Mouse (Mus musculus) heart, postnatal 36 days (tissue): Measurements from ENCODE around the gene Mrm1. TPM values are rescaled to one million over a fixed set of nuclear protein-coding genes. Genes with fewer than 3 reads are reported as not detected.
"Not testable (repeated sequence)": the region's sequence is repeated elsewhere in the genome, so short reads cannot be mapped to it uniquely, and the experiment has no call there.

Experiments used
- DNase-seq, 2 experiments: peaks; one replicate each; pipeline ENCODE4 v3.0.0; 2021 to 2022
- intact Hi-C: fragments of 180-260 bp; cut with DNase I; formaldehyde crosslinking; loops from one replicate; pipeline ENCODE4 v1.15.1; 2025
- total RNA-seq, 2 experiments: library from RNA; stranded (reverse); gene quantifications; 2 replicates each; pipeline ENCODE4 v1.2.3; 2021

Gene Mrm1
- total RNA-seq: 10 to 100 TPM; 14.2 to 17.6 TPM

GRCm38 (mm10) chr11:84818961-84819692 is at the start of gene Mrm1:
Gene Mrm1 (minus strand): TSS chr11:84819515.
- peak; percentile 93 to 95 for DNase-seq
- intact Hi-C loops: loop anchor here (5.0 kb wide), 1 partner anchor 307 kb away; the partner anchor contains the start of gene Aatf

- DNase-seq: no peak
- intact Hi-C loops: no loop called here
Observed at GRCm38 (mm10) chr11:84868786-84869259, 49.5 kb upstream of the Mrm1 start.

- no peak for DNase-seq
- intact Hi-C loops: loop anchor here (2.0 kb wide), 1 partner anchor 13 kb away; the partner anchor contains the start of genes Myo19 and Pigw
Observed at GRCm38 (mm10) chr11:84867586-84867985, 48.3 kb upstream of the Mrm1 start.

- intact Hi-C loops: no loop called here
- no peak for DNase-seq
Observed at GRCm38 (mm10) chr11:84865268-84865667, 46.0 kb upstream of the Mrm1 start.

- intact Hi-C loops: no loop called here
Observed at GRCm38 (mm10) chr11:84855285-84855684, 36.0 kb upstream of the Mrm1 start.

GRCm38 (mm10) chr11:84847475-84848090 is 28.3 kb upstream of the Mrm1 start:
- no peak for DNase-seq
- intact Hi-C loops: no loop called here

More at GRCm38 (mm10) chr11:84855285-84855684, 36.0 kb upstream of the Mrm1 start:
- no peak for DNase-seq

GRCm38 (mm10) chr11:84846741-84847474 is 27.6 kb upstream of the Mrm1 start:
- intact Hi-C loops: no loop called here
- DNase-seq: no peak

- DNase-seq: no peak
- intact Hi-C loops: no loop called here
Observed at GRCm38 (mm10) chr11:84839330-84839729, 20.0 kb upstream of the Mrm1 start.

- DNase-seq: not testable (repeated sequence)
- intact Hi-C loops: loop anchor here (2.0 kb wide), 1 partner anchor 41 kb away; the partner anchor contains the start of gene Ggnbp2
Observed at GRCm38 (mm10) chr11:84829495-84829894, 10.2 kb upstream of the Mrm1 start.

GRCm38 (mm10) chr11:84828516-84829399 is 9.4 kb upstream of the Mrm1 start, which contains the start of gene Dhrs11:
Gene Dhrs11 (minus strand): TSS chr11:84828994.
- intact Hi-C loops: loop anchor here (2.0 kb wide), 1 partner anchor 42 kb away; the partner anchor contains the start of gene Ggnbp2
- DNase-seq: peak; percentile 96 to 98

GRCm38 (mm10) chr11:84827901-84828503 is 8.7 kb upstream of the Mrm1 start:
- intact Hi-C loops: loop anchor here (2.0 kb wide), 1 partner anchor 43 kb away; the partner anchor contains the start of gene Ggnbp2

GRCm38 (mm10) chr11:84827492-84827891 is 8.2 kb upstream of the Mrm1 start:
- intact Hi-C loops: no loop called here
- DNase-seq: no peak

More at GRCm38 (mm10) chr11:84827901-84828503, 8.7 kb upstream of the Mrm1 start:
- DNase-seq: no peak

GRCm38 (mm10) chr11:84826185-84826584 is 6.9 kb upstream of the Mrm1 start:
- intact Hi-C loops: no loop called here
- DNase-seq: peak; percentile 71 to 73

GRCm38 (mm10) chr11:84825261-84825807 is 6.0 kb upstream of the Mrm1 start:
- intact Hi-C loops: no loop called here

GRCm38 (mm10) chr11:84823484-84823897 is 4.2 kb upstream of the Mrm1 start:
- DNase-seq: peak; percentile 42 to 55
- intact Hi-C loops: no loop called here

More at GRCm38 (mm10) chr11:84825261-84825807, 6.0 kb upstream of the Mrm1 start:
- no peak for DNase-seq

GRCm38 (mm10) chr11:84822487-84822886 is 3.2 kb upstream of the Mrm1 start:
- intact Hi-C loops: no loop called here

GRCm38 (mm10) chr11:84821131-84821770 is 1.9 kb upstream of the Mrm1 start:
- DNase-seq: no peak
- intact Hi-C loops: loop anchor here (2.0 kb wide), 1 partner anchor 50 kb away; the partner anchor contains the start of gene Ggnbp2

More at GRCm38 (mm10) chr11:84822487-84822886, 3.2 kb upstream of the Mrm1 start:
- no peak for DNase-seq
